Mouse (Mus musculus): Measurements from ENCODE around the gene Trmt2a.

Gene Trmt2a

GRCm38 (mm10) chr16:18248433-18249363 lies at the start of gene Trmt2a, which contains the start of gene Ranbp1:
Gene Trmt2a (plus strand): TSS chr16:18248679.
Gene Ranbp1 (minus strand): TSS chr16:18248732.
- peak; percentile 96 for DNase-seq (ENCODE audit: low read depth, low spot score)

- DNase-seq (ENCODE audit: low read depth, low spot score): no peak
Observed at GRCm38 (mm10) chr16:18200062-18200461, 48.4 kb upstream of the Trmt2a start.

DNA sequence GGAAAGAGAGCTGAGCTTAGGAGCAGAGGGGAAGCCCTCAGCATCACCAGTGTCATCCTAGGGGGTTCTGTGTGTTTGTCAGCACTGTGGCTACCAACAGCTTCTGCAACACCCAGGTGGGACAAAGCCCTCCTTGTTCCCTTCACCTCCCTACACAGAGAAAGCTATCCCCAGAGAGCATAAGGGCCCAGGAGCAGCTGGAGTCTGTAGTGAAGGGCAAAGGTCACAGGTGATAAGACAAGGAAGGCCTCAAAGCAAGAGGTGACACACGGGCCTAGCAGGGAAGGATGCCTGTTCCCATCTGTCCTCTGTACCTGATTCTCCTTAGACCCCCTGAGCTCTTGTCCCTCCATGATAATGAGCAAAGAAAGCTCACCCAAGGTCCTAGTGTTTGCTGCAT lies 46.9 kb upstream of the Trmt2a start:
- DNase-seq (ENCODE audit: low read depth, low spot score): no peak

GRCm38 (mm10) chr16:18202061-18202460 lies 46.4 kb upstream of the Trmt2a start:
- DNase-seq (ENCODE audit: low read depth, low spot score): no peak

DNA sequence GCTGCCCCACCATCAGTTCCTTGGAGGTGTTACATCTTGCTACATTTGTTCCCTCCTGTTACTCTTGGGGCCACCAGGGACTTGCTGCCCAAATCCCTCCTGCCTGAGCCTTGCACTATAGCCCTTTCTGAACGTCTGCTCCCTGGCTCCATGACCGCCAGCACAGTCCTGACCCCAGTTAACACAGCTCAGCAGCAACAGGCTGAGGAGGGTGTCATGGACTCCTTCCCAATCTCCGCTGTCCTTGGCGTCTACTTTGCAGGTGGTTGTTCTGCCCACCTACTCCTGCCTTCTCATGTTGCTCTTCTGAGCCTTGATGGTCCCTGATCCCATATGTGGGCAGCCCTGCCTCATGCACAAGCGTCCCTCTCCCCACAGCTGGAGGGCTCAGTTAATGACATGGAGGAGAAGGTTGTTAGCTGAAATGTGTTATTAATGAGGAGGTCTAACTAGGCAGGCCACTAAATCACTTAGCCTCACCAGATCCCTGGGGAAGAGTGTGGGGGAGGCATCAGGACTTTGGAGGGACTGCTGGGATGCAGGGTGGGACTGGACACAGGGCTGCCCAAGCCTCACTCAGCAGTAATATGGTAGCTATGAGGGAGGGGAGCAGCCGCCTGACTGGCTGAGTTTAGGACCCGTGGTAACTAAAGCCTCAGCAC lies 44.9 kb upstream of the Trmt2a start:
- no peak for DNase-seq (ENCODE audit: low read depth, low spot score)

DNA sequence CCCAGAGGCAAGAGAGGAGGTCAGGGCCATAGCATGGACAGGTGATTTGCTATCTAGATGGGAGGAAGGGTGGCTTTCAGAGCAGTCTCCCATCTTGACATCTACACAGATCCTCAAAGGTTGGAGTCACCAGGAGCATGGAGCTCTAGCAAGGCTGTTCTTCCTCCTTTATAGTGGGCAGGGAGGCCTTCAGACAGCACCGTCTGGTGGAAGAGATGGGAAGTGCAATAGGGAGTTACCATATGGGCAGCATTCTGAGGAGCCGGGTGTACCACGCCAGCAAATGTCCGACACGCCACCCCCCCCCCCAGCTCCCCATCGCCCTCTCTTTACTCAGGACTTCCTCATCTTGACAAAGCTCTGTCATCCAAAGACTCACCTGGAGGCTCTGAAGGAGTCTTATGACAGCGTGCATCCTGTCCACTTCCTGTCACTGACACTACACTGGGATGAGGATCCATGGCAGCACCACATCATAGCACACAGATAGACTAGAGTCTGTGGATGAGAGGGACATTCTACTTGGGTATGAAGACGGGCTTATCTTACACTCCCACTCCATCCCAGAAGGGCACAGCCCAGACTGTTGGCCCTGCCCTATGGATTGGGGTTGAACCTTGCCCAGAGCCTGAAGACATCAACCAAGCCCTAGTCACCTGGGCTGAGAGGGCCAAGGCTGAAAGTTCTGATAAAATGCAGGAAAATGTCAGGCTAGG lies 37.6 kb upstream of the Trmt2a start:
- DNase-seq (ENCODE audit: low read depth, low spot score): no peak

DNA sequence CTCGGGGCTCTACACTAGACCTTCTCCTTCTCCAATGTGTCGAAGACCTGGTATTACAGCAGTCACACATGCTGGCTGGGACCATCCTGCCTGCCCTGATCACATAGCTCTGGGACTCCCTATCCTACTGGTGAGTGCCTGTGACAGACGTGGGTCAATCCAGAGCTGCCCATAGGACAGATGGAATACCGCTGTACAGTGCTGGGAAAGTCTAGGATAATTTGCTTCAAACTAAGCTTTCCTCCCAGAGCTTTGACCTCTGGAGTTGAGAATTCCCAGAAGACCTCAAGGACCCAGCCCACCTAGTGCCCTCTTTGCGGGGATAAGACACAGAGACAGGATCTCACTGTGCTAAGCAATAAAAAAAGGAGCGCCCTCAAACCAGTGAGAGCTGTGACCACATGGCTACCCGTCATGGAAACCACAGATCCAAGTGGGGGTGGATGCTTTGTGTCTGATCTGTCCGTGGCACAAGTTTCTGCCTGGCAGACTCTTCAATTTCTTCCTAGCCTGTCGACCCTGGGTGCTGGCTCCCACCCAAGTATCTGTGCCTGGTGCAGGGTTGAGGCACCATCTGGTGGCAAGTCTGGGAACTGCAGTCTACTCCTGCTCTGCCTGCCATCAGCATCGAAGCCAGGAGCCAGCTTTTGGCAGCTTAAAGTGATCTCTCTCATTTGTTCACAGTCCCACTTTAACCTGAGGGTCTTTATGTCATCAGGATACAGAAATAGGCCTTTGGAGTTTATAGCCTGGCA lies 36.9 kb upstream of the Trmt2a start:
- DNase-seq (ENCODE audit: low read depth, low spot score): peak; percentile 49

DNA sequence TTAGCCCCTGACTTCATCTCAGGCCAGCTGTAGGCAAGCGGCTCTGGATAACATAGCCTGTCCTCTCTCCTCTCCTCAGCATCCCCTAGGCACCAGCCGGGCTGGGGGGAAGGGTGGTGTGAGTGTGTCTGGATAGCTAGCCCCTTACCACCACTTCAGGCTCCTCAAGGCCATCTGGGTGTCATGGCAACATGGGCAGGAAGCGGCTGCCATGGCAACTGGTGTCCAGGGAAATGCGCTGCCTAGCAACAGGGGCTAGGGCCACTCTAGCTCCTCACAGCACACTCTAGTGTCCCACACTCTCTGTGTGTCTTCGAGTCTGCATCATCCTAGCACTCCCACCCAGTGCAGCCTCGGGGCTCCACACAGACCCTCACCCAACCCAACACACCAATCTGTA lies 34.8 kb upstream of the Trmt2a start:
- DNase-seq (ENCODE audit: low read depth, low spot score): no peak

DNA sequence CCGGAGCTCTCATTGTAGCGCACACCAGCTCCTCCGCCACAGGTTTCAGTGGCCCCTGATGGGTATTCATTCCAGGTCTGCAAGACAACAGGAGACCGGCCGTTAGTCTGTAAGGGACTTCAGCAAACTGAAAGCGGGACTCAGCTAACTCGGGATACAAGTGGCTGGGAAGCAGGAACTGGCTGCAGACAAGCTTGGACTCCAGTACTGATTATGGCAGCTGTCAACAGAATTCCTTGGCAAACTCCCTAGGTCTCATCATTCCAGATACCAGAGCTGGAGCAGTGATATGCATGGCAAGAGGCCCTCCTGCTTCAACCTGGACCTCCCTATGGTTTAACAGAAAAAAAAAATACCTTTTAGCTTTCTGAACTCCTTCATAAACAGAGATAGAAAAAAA lies 33.6 kb upstream of the Trmt2a start:
- no peak for DNase-seq (ENCODE audit: low read depth, low spot score)

DNA sequence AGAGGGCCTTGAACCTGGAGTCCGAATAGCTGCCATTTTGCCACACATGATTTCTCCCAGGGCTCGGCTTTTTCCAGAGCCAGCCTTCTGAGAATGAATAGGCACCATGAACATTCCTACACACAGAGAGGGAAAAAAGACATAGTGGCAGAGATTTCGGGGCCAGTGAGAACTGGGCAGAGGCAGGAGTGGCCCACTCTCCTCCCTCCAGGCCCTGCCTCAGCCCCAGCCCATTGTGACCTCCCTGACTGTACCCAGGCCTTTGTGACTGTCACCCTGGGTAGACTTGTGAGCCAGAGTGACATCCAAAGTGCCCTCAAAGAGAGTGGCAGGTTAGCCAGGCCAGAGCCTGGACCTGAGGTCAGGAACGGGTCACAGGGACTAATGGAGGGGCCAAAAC lies 30.9 kb upstream of the Trmt2a start, which contains the start of gene Ccdc188:
Gene Ccdc188, plus strand, starts transcription at position 301 of the 400 bp plus-strand sequence.
- no peak for DNase-seq (ENCODE audit: low read depth, low spot score)

DNA sequence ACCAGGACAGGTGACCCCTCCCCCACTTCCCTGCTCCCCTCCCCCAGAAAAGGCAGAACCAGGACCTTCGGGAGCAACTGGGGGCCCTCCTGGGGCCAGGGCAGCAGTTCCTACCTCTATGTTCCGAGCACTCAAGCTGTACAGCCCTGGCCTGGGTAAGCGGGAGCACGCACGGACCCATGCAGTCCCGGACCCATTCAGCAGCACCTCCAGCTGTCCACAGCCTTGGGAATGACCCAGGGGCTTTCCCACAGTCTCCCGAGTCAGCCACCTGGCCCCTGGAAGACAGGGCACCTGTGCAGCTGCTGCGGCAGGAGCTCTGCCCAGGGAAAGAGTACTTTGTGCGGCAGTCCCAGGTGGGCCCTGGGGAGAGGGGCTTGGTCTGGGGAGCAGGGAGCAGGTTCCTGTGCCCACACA lies 29.9 kb upstream of the Trmt2a start:
- DNase-seq (ENCODE audit: low read depth, low spot score): no peak

DNA sequence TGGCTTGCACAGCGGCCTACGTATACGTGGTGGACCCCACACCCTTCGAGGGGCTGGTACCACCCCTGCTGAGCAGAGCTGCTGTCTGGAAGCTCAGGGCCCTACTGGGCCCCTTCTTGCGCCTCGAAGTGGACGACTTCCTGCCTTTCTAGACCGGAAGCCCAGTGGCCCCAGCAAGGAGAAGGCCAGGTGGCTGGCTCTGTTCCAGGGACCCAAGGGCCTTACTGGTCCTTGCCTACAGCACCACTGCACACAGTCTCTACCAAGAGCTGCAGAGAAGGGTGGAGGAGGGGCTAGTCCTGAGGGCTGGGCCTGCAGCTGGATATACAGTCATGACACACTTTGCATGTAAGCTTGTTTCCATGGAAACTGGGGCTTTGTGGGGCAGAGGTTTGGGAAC lies 28.5 kb upstream of the Trmt2a start:
- DNase-seq (ENCODE audit: low read depth, low spot score): no peak

GRCm38 (mm10) chr16:18220856-18221542 lies 27.5 kb upstream of the Trmt2a start:
- no peak for DNase-seq (ENCODE audit: low read depth, low spot score)

DNA sequence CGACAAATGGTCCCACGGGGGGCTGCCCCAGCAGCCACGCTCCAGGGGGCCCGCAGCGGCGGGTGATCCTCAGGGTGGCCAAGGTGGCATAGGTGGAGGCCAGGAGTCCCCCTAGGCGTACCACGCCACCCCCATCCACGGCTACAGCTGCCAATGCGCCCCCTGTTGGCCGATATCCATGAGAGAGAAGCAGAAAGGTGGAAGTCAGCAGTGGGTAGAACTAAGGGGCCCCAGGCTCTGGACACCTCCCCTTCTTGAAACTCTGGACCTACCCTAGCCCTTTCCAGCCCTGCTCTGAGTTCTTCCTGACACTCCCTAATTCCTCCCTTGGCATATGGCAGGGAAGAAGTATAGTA lies 27.0 kb upstream of the Trmt2a start:
- no peak for DNase-seq (ENCODE audit: low read depth, low spot score)

DNA sequence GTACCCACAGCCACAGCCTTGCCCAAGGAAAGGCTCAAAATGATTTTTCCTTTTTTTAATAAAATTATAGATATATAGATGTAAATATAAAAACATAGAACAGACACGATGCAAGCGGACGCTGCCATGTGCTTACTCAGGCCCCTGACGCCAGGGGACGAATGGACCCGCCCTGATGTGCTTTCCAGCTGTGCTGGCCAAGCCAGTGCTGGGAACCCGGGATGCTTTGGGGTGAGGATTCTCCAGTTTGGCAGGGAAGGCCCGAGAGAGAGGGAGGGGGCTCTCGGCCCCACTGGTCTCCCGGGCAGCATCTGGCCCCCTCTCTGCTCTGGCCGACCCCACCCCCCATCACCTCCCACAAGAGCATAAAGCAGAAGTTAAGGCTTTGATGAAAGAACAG lies 26.3 kb upstream of the Trmt2a start:
- no peak for DNase-seq (ENCODE audit: low read depth, low spot score)

DNA sequence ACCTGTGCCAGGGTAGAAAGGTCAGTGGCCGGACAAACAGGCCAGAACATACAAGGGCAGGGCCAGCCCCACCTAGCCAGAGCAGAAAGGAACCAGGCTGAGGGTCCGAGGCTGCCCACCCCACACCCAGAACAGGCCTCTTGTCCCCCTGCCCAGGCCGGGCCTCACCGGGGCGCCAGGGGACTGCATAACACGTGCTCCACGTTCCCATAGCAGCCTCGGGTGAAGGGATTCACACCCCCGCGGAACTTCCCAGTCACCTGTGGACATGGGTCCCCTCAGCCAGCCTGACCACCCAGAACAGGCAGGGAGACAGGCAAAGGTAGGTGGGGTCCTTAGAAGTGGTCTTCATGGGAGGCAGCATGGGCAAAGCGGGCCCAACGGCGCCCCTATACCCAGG lies 21.3 kb upstream of the Trmt2a start:
- DNase-seq (ENCODE audit: low read depth, low spot score): no peak

DNA sequence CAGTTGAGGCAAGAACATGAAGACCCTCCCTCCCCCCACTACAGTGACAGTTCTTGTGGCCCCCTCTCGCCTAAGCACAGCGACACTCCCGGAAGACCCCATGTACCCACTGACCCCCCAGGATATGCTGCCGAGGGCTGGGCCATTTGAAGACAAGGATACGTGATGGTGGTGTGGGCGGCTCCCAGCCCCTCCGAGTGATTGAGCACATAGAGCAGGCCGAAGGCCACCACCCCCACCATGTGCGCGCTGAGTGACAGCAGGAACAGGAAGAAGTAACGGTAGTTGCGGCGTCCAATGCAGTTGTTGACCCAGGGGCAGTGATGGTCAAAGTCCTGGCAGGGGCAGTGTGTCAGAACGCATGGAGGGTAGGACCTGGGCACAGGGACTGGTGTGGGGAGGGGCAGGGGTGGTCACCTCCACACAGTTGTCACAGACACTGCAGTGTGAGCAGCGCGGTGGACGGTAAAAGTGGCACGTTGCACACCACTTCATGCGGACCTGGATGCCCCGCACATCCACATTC lies 20.5 kb upstream of the Trmt2a start:
- no peak for DNase-seq (ENCODE audit: low read depth, low spot score)

- no peak for DNase-seq (ENCODE audit: low read depth, low spot score)
Observed at GRCm38 (mm10) chr16:18228856-18229255, 19.6 kb upstream of the Trmt2a start.

DNA sequence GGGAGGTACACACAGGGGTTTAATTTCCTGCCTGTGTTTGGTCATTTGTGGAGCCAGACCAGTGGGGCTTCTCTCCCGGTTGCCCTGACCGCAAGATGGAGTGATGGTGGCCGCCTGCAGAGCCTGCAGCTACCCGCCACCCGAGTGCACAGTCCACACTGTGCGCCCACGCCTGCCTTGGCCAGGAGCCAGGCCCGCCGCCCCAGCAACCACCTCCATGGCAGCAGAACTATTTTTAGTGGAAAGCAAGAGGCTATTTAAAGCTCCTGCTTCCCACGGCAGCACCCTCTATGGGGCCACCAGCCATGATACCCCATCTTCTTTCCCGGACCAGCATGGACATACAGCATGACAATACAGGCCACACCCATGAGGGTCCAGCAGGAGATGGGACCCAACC lies 18.9 kb upstream of the Trmt2a start:
- no peak for DNase-seq (ENCODE audit: low read depth, low spot score)

DNA sequence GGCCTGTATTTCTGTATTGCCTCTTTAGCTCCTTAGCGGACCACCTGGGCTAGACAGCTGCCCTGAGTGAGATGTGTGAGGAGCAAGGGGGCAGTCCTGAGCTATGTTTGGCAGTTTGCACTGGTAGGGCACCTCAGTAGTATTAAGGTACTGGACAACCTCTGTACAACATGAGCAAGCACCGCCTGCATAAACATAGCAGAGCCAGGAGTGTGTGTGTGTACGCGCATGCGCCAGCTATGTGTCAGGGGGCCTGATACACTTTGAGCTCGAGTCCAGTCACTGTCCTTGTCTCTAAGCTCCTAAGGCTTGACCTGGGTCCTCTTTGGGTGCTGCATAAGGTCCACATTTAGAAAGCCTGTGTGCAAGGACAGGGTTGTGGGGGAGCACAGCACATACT lies 17.9 kb upstream of the Trmt2a start:
- no peak for DNase-seq (ENCODE audit: low read depth, low spot score)

GRCm38 (mm10) chr16:18231047-18231446 lies 17.4 kb upstream of the Trmt2a start:
- DNase-seq (ENCODE audit: low read depth, low spot score): no peak

All from WW6 (cell line).